Mouse (Mus musculus) testis, postnatal 14 days (tissue): ENCODE measurements around the gene Rtf1.

Experiments used
- DNase-seq: peaks from one replicate; pipeline ENCODE4 v3.0.0; 2021; ENCODE audit warnings: low spot score

Rtf1 gene

GRCm38 (mm10) chr2:119730735-119731134, 55.9 kb downstream of the Rtf1 start:
- DNase-seq: no peak

DNA sequence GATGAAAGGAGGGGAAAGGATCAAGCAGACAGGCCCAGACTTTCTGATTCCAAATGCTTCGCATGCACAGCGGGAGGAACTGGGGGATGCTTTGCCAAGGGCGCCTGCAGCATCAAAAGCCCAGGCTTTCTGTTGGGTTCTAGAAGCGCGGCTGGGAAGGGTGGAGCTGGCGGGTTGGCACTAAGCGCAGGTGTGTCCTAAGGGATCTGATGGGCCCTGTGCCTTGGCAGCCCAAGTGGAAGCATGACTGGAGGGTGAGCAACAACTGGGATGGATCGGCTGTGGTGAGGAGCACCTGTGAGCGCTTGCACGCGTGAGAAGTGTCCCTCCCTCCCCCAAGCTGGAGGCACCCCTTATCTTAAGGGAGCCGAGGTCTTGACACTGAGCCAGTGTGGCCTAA, 62.3 kb downstream of the Rtf1 start:
- DNase-seq: no peak

DNA sequence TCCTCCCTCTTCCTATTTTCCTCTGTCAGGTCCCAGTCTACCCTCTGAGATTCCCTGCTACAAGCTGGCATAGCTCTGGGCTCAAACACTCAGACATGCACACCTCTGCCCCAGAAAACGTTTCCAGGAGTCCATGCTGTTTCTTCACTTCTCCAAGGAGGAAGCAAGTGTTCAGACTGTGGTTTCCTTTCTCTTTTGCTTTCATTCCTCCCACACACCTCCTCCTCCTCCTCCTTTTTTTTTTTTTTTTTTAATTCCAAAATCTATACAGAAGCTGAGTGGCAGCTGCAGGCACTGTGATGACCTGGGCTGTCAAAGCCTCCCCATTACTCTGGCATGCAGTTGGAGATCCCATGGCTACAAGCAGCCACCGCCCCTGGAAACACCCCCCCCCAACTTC, 65.7 kb downstream of the Rtf1 start:
- DNase-seq: no peak

- DNase-seq: peak; percentile 53
Measured at GRCm38 (mm10) chr2:119741581-119742411, 66.9 kb downstream of the Rtf1 start, which contains the start of gene Itpka. Gene Itpka (plus strand): TSS chr2:119742337.

- DNase-seq: peak; percentile 49
Measured at GRCm38 (mm10) chr2:119742461-119743175, 67.8 kb downstream of the Rtf1 start.

DNA sequence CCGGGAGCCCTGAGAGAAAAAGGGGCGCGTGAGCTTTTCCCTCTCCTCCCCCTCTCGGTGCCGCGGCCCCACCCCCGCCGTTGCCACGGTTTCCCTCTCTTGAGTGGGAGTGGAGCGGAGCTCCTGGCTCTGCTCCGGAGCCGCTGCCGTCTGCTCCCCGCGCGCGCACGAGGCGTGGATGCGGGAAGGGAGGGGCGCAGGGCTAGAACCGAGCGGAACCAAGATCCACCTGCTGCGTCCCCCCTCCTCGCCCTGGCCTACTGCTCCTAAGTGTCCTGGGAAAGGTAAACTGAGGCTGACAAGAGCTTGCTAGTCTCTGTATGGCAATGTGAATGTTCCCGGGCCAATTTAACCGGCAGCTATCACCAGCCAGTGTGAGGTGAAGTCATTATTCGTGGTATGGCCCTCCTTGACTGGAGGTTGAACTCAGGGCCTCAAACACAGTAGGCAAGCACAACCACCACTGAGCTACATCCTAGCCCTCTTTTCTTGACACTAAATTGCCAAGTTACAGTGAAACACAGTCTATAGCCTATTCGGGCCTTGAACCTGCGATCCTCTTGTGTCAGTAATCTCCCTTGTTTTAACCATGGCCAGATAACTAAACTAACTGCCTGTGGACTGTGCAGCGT, 68.4 kb downstream of the Rtf1 start:
- DNase-seq: no peak

DNA sequence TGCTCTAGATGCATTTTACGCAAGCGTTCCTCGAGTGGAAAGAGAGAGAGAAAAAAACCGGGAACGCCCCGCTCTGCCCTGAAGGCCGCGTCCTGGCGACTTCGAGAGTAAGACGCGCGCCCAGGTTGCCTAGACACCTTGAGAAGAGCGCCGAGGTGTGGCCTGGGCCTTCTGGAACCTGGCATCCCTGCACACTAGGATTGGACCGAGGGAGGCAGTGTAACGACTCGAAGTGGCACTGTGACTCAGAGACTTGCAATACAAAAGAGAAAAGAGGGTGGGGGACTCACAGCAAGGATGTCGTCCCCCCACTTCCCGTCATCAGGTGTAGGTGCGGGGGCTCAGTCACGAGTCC, 68.9 kb downstream of the Rtf1 start:
- no peak for DNase-seq

DNA sequence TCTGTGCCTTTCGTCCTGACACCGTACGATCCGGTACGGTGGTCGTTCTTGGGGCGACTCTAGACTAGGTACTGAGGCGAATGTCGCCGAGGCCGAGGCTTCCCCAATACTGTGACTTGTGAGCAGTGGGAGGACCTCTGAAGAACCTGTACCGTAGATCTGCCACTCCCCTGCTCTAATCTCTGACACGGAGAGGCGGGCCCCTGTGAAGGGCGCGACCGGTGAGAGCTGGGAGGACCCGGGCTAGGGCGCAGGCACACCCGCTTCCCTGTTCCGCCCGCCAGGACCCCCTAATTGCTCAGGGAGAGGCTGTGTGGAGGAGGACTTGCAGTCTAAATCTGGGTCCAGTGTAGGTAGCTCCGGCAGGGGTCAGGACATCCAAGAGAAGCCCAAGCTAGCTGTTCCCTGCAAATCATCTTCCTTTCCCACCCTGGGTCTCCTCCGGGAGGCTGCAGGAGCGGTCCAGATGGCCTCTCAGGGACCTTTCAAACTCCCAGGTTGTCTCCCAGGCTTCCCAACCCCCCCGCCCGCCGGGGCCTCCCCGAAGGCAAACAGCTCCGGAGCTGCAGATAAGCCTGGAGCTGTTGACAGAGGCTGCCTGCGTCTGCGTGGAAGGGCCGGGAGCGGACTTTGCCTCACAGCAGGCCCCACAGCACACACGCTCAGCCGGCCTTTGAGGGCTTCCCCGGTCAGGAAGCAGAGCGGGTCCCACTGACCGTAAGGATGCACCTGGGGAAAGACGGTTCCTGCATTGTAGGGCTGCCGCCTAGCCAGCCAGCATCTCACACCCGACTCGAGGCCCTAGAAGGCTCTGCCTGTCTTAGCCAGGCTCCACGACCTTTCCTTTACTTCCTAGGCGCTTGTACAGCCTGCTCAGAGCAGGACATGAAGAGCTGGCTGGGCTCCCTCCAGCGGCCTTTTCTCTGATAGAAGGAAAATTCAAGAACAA, 69.6 kb downstream of the Rtf1 start:
- peak; percentile 36 for DNase-seq

DNA sequence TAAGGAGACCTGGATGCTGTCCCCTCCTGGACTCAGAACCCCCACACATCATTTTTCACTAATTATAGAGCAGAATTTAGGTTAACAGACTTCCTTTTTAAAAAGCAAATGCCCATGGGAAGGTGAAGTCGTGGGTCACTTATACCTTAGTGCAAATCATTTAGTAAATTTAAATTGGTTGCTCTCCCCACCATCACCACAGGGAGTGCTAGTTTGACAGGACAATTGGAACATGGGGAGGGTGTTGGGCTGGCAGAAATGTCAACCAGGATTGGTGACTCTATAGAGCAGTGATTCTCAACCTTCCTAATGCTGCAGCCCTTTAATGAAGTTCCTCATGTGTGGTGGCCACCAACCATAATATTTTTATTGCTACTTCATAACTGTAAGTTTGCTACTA, 70.4 kb downstream of the Rtf1 start:
- no peak for DNase-seq

- DNase-seq: no peak
Measured at GRCm38 (mm10) chr2:119747554-119747953, 72.7 kb downstream of the Rtf1 start.

GRCm38 (mm10) chr2:119749260-119749659, 74.4 kb downstream of the Rtf1 start:
- DNase-seq: no peak

GRCm38 (mm10) chr2:119757601-119758100, 82.8 kb downstream of the Rtf1 start:
- no peak for DNase-seq

GRCm38 (mm10) chr2:119758101-119758843, 83.4 kb downstream of the Rtf1 start:
- no peak for DNase-seq

DNA sequence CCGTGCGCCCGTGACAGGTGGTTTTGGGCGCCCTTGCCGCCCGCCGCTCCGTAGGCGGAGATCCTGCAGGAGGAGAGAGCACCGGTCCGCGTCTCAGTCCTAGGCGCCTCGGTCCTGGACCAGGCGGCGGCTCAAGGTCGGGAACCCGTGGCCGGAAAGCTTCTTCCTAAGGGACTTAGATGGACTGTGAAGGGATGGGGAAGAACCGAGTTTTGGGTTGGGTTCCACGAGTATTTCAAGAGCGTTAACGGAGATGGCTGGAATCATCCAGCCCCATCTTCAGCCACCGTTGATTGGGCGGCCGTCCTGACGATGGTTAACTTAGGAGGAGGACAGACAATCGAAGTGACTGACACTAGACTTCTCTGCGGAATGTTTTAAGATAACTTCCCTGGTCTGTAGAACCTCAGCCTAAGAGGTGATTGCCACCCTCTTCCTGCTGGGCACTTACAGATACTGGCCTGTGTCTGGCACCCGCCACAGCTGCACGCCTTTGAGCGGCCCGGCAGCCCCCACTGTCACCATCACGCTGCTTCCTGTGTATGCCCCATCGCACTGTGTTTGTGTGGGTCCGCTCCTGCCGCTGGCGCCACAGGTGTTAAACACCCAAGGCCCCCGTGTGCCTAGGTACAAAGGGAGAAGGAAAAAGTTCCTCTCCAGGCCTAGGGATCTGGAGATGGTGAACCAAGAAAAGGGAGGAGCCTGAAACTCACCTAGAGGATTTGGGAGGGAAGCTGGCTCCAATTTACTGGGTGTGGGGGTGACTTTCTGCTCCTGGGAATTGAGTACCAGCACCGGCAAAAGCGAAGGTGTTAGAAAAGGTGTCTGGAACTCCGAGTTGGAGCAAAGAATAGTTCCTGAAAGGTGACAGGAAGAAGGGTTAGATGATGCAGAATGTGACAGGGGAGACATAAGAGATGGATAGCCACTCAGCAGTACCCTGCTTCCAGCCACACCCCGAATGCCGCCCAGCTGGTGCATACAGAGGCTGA, 84.3 kb downstream of the Rtf1 start:
- no peak for DNase-seq

GRCm38 (mm10) chr2:119760251-119760650, 85.4 kb downstream of the Rtf1 start, which contains the start of gene Ltk:
Gene Ltk (minus strand): TSS chr2:119760431.
- DNase-seq: no peak

DNA sequence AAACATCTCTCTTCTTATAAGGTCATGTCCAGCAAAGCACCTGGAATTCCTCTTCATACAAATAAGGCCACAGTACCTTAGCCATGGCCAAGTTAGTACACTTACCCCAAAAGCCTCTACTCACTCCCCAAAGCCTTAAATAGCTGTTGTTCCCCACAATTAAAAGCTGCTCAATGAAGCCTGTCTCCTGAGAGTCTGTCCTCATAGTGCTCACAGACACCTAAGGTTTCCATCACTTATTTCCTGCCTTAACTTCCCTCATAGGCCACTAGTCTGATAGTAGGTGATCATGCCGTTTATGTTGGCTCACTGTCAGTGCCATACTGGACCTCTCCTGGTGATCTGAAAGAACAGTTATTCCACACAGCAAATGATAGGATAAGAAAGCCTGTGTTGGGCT, 87.4 kb downstream of the Rtf1 start:
- DNase-seq: no peak

GRCm38 (mm10) chr2:119763924-119764323, 89.1 kb downstream of the Rtf1 start:
- DNase-seq: no peak

DNA sequence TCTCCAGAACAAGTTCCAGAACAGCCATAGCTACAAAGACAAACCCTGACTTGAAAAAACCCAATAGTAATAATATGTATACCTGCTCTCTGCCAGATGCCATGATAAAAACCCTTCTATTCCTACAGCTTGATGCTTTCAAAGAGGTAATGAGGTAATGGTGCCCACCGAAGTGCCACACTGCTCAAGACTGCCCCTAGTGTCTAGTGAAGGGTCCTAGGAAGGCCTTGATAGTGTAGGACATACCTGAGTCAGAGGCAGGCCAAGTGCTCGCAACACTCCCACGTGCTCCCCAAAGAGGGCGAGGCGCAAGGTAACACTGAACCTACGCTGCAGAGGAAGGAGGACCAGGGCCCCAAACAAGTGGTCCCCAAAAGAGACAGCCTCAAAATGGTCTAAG, 92.4 kb downstream of the Rtf1 start:
- no peak for DNase-seq
